In the genomic region with DNA sequence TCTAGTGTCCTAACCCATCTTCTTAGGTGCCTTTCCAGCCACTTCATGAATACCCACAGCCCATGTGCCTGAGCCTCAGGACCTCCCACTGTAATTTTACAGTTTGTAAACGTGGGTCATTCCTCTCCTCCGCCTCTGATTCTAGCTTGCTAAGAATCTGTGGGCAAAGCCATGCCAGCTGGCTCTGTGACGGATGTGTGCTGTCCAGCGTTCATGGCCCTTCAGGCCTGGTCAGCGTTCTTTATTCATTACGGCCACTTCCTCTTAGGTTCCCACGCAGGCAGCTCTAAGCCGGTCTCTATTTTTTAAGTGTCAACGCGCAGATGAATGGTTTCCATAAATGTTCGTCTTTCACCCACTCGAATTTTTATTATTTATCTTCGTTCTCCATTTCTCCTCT, we compare ENCODE assay signal across 19 mouse cellular contexts.
DNase-seq lines count a peak whose midpoint lies in the region; ATAC-seq lines count a peak whose summit lies in the region.
"Had no signal": no experiment of that assay in that cellular context is flagged by ENCODE, and none has a peak within 500 bp of the region (broad histone marks: within the 10 kb centered on the region; RNA-seq: fewer than 3 reads in every experiment).

No protein-coding gene starts in this region.

- H3K27me3 ChIP-seq in hindbrain, embryonic 12.5 days: no peaks in the 10 kb centered on the region
- no peaks in the 10 kb centered on the region for H3K27me3 ChIP-seq in hindbrain, embryonic 13.5 days
- H3K27me3 ChIP-seq in midbrain, embryonic 10.5 days (ENCODE audit: low read depth, poor library complexity, severe bottlenecking): peaks cover 11% of the 10 kb centered on the region
- no peaks in the 10 kb centered on the region for H3K27me3 ChIP-seq in midbrain, embryonic 13.5 days
- H3K27me3 ChIP-seq: forebrain, embryonic 13.5 days; heart, embryonic 12.5 days; hindbrain, embryonic 15.5 days; limb, embryonic 12.5 days; liver, embryonic 13.5 days had no signal

- H3K4me1 ChIP-seq in hindbrain, embryonic 12.5 days: peaks cover 26% of the 10 kb centered on the region
- peaks cover 42% of the 10 kb centered on the region for H3K4me1 ChIP-seq in hindbrain, embryonic 13.5 days (replicated peaks)
- peaks cover 66% of the 10 kb centered on the region for H3K4me1 ChIP-seq in midbrain, embryonic 10.5 days
- H3K4me1 ChIP-seq in midbrain, embryonic 13.5 days (replicated peaks): peaks cover 47% of the 10 kb centered on the region
- H3K4me1 ChIP-seq: liver, embryonic 13.5 days had no signal

- H3K4me2 ChIP-seq in hindbrain, embryonic 12.5 days (replicated peaks): no peak overlapping the region
- H3K4me2 ChIP-seq in hindbrain, embryonic 13.5 days: no peak overlapping the region
- H3K4me2 ChIP-seq in midbrain, embryonic 13.5 days (replicated peaks): no peak overlapping the region
- H3K4me2 ChIP-seq: forebrain, embryonic 13.5 days; heart, embryonic 12.5 days; hindbrain, embryonic 15.5 days; limb, embryonic 12.5 days; liver, embryonic 13.5 days had no signal

- H3K36me3 ChIP-seq in hindbrain, embryonic 12.5 days: no peaks in the 10 kb centered on the region
- no peaks in the 10 kb centered on the region for H3K36me3 ChIP-seq in hindbrain, embryonic 13.5 days
- H3K36me3 ChIP-seq in midbrain, embryonic 10.5 days: no peaks in the 10 kb centered on the region
- H3K36me3 ChIP-seq in midbrain, embryonic 13.5 days: no peaks in the 10 kb centered on the region
- H3K36me3 ChIP-seq: hindbrain, embryonic 15.5 days; limb, embryonic 12.5 days; liver, embryonic 13.5 days had no signal

- no peak overlapping the region for H3K4me3 ChIP-seq in hindbrain, embryonic 12.5 days
- no peak overlapping the region for H3K4me3 ChIP-seq in hindbrain, embryonic 13.5 days
- no peak overlapping the region for H3K4me3 ChIP-seq in midbrain, embryonic 10.5 days
- H3K4me3 ChIP-seq in midbrain, embryonic 13.5 days (replicated peaks): no peak overlapping the region
- H3K4me3 ChIP-seq: forebrain, embryonic 13.5 days; heart, embryonic 12.5 days; hindbrain, embryonic 15.5 days; limb, embryonic 12.5 days; liver, embryonic 13.5 days had no signal

- ATAC-seq in frontal cortex, adult (ENCODE audit: low TSS enrichment): 0 out of 2 replicates have a peak, but pooled peaks have one; percentile 21
- ATAC-seq in hindbrain, embryonic 12.5 days (ENCODE audit: low FRiP score): no peak
- ATAC-seq in hindbrain, embryonic 13.5 days (ENCODE audit: low FRiP score): no peak
- no peak for ATAC-seq in midbrain, embryonic 13.5 days
- ATAC-seq: forebrain, embryonic 13.5 days; midbrain, embryonic 16.5 days had no signal

- peak overlapping the region; percentile 13; the same call in 1 of the 2 replicates for H3K27ac ChIP-seq in hindbrain, embryonic 12.5 days
- no peak overlapping the region for H3K27ac ChIP-seq in hindbrain, embryonic 13.5 days
- H3K27ac ChIP-seq in midbrain, embryonic 10.5 days (replicated peaks): peak overlapping the region; percentile 20; the same call in 1 of the 2 replicates
- no peak overlapping the region for H3K27ac ChIP-seq in midbrain, embryonic 13.5 days
- H3K27ac ChIP-seq: forebrain, embryonic 13.5 days; hindbrain, embryonic 15.5 days; limb, embryonic 12.5 days; liver, embryonic 13.5 days had no signal

- no peak overlapping the region for H3K9ac ChIP-seq in hindbrain, embryonic 12.5 days
- no peak overlapping the region for H3K9ac ChIP-seq in hindbrain, embryonic 13.5 days
- no peak overlapping the region for H3K9ac ChIP-seq in midbrain, embryonic 13.5 days (replicated peaks)
- H3K9ac ChIP-seq: forebrain, embryonic 13.5 days; heart, embryonic 12.5 days; hindbrain, embryonic 15.5 days; limb, embryonic 12.5 days; liver, embryonic 13.5 days had no signal

- no peak for DNase-seq in frontal cortex, postnatal 25 days (ENCODE audit: low spot score in 2 of 2)
- no peak for DNase-seq in midbrain, embryonic 10.5 days (ENCODE audit: low spot score)
- peak; percentile 14 for DNase-seq in lung, postnatal 25 days (ENCODE audit: low spot score)
- no peak for DNase-seq in Muller cell, postnatal 12 days (ENCODE audit: inconsistent ontology term)
- DNase-seq: adrenal gland, postnatal 25 days; cerebellum, adult 18-20 months; cerebellum, postnatal 36 days; layer of hippocampus, adult 9-11 months; liver, embryonic 13.5 days; spleen, adult 18-20 months had no signal

- H3K9me3 ChIP-seq in hindbrain, embryonic 12.5 days (replicated peaks): no peaks in the 10 kb centered on the region
- H3K9me3 ChIP-seq in hindbrain, embryonic 13.5 days: no peaks in the 10 kb centered on the region
- H3K9me3 ChIP-seq in midbrain, embryonic 10.5 days (replicated peaks): no peaks in the 10 kb centered on the region
- H3K9me3 ChIP-seq in midbrain, embryonic 13.5 days: no peaks in the 10 kb centered on the region
- H3K9me3 ChIP-seq: forebrain, embryonic 13.5 days; heart, embryonic 12.5 days; hindbrain, embryonic 15.5 days; limb, embryonic 12.5 days; liver, embryonic 13.5 days had no signal

- WGBS in hindbrain, embryonic 12.5 days: 81% methylated on average over 13 of the region's 13 CpGs
- 70% methylated on average over 13 of the region's 13 CpGs for WGBS in hindbrain, embryonic 13.5 days
- WGBS in midbrain, embryonic 10.5 days: 89% methylated on average over 13 of the region's 13 CpGs
- 85% methylated on average over 13 of the region's 13 CpGs for WGBS in midbrain, embryonic 13.5 days

Comparison
In these comparisons a context has a peak if more than half of its experiments do, and no peak if none do; other contexts are left out.
1. H3K27ac ChIP-seq: peak in hindbrain, embryonic 12.5 days (single experiment) and midbrain, embryonic 10.5 days (single experiment); none in hindbrain, embryonic 13.5 days (single experiment) and midbrain, embryonic 13.5 days (single experiment).